Mouse (Mus musculus) forebrain, embryonic 16.5 days (tissue): ENCODE results near the gene Ica1. TPM values are rescaled to one million over a fixed set of nuclear protein-coding genes. Genes with fewer than 3 reads are reported as not detected.

Experiments used
- ATAC-seq: fragments of 200-750 bp; cut with Nextera tagmentation; 2 replicates; pipeline ENCODE4 v1.8.0; 2017; ENCODE audit warnings: mild to moderate bottlenecking, moderate library complexity
- H3K27ac ChIP-seq: fragments of 300-500 bp; sonication (generic); 2 replicates; pipeline ENCODE4 v1.5.1; 2014; ENCODE audit warnings: low read length, control low read depth
- H3K27me3 ChIP-seq: fragments of 300-500 bp; sonication (generic); replicated peaks from 2 replicates; pipeline ENCODE4 v1.6.1; 2014; ENCODE audit warnings: low read length; ENCODE audit not compliant: control insufficient read depth, insufficient read depth
- H3K36me3 ChIP-seq: fragments of 300-500 bp; sonication (generic); 2 replicates; pipeline ENCODE4 v1.6.1; 2014; ENCODE audit not compliant: control insufficient read depth, insufficient read depth
- H3K4me1 ChIP-seq: fragments of 300-500 bp; sonication (generic); replicated peaks from 2 replicates; pipeline ENCODE4 v1.6.1; 2014; ENCODE audit warnings: low read length; ENCODE audit not compliant: control insufficient read depth, insufficient read depth
- H3K4me2 ChIP-seq: fragments of 300-500 bp; sonication (generic); 2 replicates; pipeline ENCODE4 v1.6.1; 2014; ENCODE audit warnings: mild to moderate bottlenecking, low read length, control low read depth
- H3K4me3 ChIP-seq: fragments of 300-500 bp; sonication (generic); replicated peaks from 2 replicates; pipeline ENCODE4 v1.5.1; 2014; ENCODE audit warnings: mild to moderate bottlenecking, low read length, control low read depth
- H3K9ac ChIP-seq: fragments of 300-500 bp; sonication (generic); replicated peaks from 2 replicates; pipeline ENCODE4 v1.6.1; 2014; ENCODE audit warnings: low read depth, low read length, control low read depth
- H3K9me3 ChIP-seq: fragments of 300-500 bp; sonication (generic); 2 replicates; pipeline ENCODE4 v1.6.1; 2016; ENCODE audit warnings: low read length; ENCODE audit not compliant: control insufficient read depth
- WGBS: fragments of 180-500 bp; shearing (Covaris S2); extraction: QIAGEN DNeasy Blood & Tissue Kit; methylation state at CpG from one replicate; pipeline ENCODE4 v1.1.7; 2014; 5-methylcytosine and 5-hydroxymethylcytosine counted together
- polyA plus RNA-seq: library from polyadenylated mRNA; unstranded; fragments of >200 nt; fragmentation: Nextera tagmentation; extraction: Ambion mirVana; gene quantifications from 2 replicates; pipeline ENCODE4 v1.2.1, GENCODE M21; 2015

The Ica1 gene
- polyA plus RNA-seq, 1 experiment from 2014 or later: 55.6 TPM

DNA sequence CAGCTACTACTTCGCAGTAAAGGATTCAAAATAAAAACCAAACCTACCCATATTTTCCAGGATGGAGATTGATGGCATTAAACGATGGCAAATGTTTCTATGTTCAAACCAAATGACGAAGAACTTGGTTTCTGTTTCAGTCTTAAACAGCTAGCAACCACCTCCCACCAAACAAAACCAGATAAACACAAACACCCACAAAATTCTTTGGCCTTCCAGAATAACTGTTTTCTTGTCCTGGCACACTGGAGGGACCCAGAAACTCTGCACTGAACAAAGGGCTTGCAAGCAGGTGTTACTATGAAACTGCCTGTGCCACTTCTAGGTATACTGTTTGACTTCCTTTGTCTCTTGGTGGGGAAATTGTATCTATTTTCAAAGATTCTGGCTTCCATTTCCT lies 43.2 kb downstream of the Ica1 start:
- no peaks in the 10 kb centered on the region for H3K9me3 ChIP-seq
- no peak overlapping the region for H3K27ac ChIP-seq
- H3K27me3 ChIP-seq: no peaks in the 10 kb centered on the region
- peaks cover 4% of the 10 kb centered on the region for H3K4me1 ChIP-seq
- WGBS: 92% methylated on average over 3 of the region's 3 CpGs
- no peak overlapping the region for H3K4me2 ChIP-seq
- no peak overlapping the region for H3K4me3 ChIP-seq
- no peaks in the 10 kb centered on the region for H3K36me3 ChIP-seq
- no peak overlapping the region for H3K9ac ChIP-seq
- no peak for ATAC-seq

GRCm38 (mm10) chr6:8732492-8732891 lies 45.8 kb downstream of the Ica1 start:
- Histone ChIP-seq H3K4me1 (peaks cover 4% of the 10 kb centered on the region), H3K4me3 (no peak overlapping the region), H3K9me3 (no peaks in the 10 kb centered on the region; the same call in 1 of the 2 replicates), H3K27me3 (no peaks in the 10 kb centered on the region), H3K4me2 (no peak overlapping the region), H3K36me3 (no peaks in the 10 kb centered on the region), H3K9ac (no peak overlapping the region), H3K27ac (no peak overlapping the region)
- ATAC-seq: no peak
- WGBS: 76% methylated on average over 5 of the region's 5 CpGs

DNA sequence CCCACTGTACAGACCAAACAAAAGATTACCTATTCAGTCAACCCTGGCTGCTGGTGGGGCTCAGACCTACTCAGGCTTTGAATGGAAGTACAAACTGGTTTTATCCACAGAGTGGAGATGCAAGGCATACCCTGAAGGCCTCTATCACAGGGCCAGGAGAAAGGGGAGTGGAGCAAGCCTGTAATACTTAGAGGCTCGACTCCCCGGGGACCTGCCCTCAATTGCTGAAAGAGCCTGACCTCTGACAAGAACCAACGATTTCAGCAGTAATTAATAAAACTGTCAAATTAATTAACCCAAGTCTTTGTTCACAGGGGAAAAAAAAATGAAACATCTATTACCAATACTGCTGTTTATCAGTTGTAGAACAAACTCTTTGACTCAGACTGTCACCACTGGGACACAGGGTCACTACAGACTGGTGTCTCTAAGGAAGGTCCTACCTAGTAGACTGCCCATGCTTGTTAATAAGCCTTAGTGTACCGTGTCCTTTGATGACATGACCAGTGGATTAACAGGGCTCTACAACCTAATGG lies 46.6 kb downstream of the Ica1 start:
- no peaks in the 10 kb centered on the region for H3K36me3 ChIP-seq
- ATAC-seq: no peak
- H3K9me3 ChIP-seq: no peaks in the 10 kb centered on the region; the same call in 1 of the 2 replicates
- no peak overlapping the region for H3K4me3 ChIP-seq
- WGBS: 17% methylated on average over 4 of the region's 4 CpGs
- no peak overlapping the region for H3K27ac ChIP-seq
- peaks cover 4% of the 10 kb centered on the region for H3K4me1 ChIP-seq
- H3K4me2 ChIP-seq: no peak overlapping the region
- H3K9ac ChIP-seq: no peak overlapping the region
- H3K27me3 ChIP-seq: no peaks in the 10 kb centered on the region

DNA sequence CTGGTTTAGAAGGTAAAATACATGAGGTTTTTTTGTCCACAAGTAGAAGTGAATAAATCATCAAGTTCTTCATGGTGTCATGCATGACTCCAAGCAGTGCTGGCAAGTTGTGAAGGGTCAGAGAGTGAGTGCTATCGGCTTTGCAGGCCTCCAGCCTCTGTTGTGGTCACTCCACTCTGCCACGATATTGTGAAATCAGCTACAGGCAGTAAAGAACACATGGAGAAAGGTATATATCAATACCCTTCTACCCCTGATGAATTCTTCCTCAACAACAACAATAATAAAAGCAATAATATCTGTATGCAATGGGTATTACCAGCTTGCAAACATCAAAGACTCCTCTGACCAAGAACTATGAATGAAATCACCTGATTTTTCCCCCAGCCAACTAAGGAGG lies 47.9 kb downstream of the Ica1 start:
- WGBS: 100% methylated on average over 2 of the region's 2 CpGs
- no peak overlapping the region for H3K4me2 ChIP-seq
- no peak for ATAC-seq
- H3K27ac ChIP-seq: no peak overlapping the region
- H3K4me3 ChIP-seq: no peak overlapping the region
- no peaks in the 10 kb centered on the region; the same call in 1 of the 2 replicates for H3K9me3 ChIP-seq
- no peaks in the 10 kb centered on the region for H3K36me3 ChIP-seq
- no peaks in the 10 kb centered on the region for H3K4me1 ChIP-seq
- no peak overlapping the region for H3K9ac ChIP-seq
- no peaks in the 10 kb centered on the region for H3K27me3 ChIP-seq

GRCm38 (mm10) chr6:8727806-8728205 lies 50.5 kb downstream of the Ica1 start:
- Histone ChIP-seq H3K4me3 (no peak overlapping the region), H3K36me3 (no peaks in the 10 kb centered on the region), H3K9me3 (no peaks in the 10 kb centered on the region; the same call in 1 of the 2 replicates), H3K4me2 (no peak overlapping the region), H3K27ac (no peak overlapping the region), H3K9ac (no peak overlapping the region), H3K27me3 (no peaks in the 10 kb centered on the region), H3K4me1 (no peaks in the 10 kb centered on the region)
- no peak for ATAC-seq
- WGBS: 88% methylated on average over 8 of the region's 8 CpGs

- WGBS: 78% methylated on average over 1 of the region's 1 CpGs
These were observed 52.7 kb downstream of the Ica1 start for GRCm38 (mm10) chr6:8725610-8726009.

DNA sequence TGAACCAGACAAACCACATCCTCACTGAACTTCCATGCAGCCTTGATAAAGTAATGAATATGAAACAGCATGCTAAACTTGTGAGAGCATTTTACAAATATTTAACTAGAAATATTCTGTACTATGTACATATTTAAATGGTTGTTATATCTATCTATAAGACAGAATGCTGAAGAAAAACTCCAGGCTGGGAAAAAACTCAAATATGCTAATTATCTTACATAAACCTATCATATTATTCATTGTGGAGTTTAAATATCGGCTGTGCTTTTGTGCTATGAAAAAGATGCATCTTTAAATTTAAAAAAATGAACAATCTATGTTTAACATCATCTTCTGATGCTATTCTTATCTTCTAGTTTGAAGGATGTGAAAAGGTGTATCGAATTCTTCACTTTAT lies 58.6 kb downstream of the Ica1 start:
- H3K27ac ChIP-seq: no peak overlapping the region
- no peaks in the 10 kb centered on the region for H3K9me3 ChIP-seq
- no peaks in the 10 kb centered on the region for H3K36me3 ChIP-seq
- no peaks in the 10 kb centered on the region for H3K4me1 ChIP-seq
- H3K4me2 ChIP-seq: no peak overlapping the region
- H3K9ac ChIP-seq: no peak overlapping the region
- 91% methylated on average over 2 of the region's 2 CpGs for WGBS
- no peaks in the 10 kb centered on the region for H3K27me3 ChIP-seq
- H3K4me3 ChIP-seq: no peak overlapping the region
- no peak for ATAC-seq

More at GRCm38 (mm10) chr6:8725610-8726009, 52.7 kb downstream of the Ica1 start:
- no peak overlapping the region for H3K4me3 ChIP-seq
- H3K36me3 ChIP-seq: no peaks in the 10 kb centered on the region
- no peaks in the 10 kb centered on the region for H3K27me3 ChIP-seq
- no peak overlapping the region for H3K4me2 ChIP-seq
- no peak overlapping the region for H3K9ac ChIP-seq
- H3K27ac ChIP-seq: no peak overlapping the region
- no peaks in the 10 kb centered on the region for H3K4me1 ChIP-seq
- ATAC-seq: peak; percentile 55; the same call in 1 of the 2 replicates
- H3K9me3 ChIP-seq: no peaks in the 10 kb centered on the region; the same call in 1 of the 2 replicates

DNA sequence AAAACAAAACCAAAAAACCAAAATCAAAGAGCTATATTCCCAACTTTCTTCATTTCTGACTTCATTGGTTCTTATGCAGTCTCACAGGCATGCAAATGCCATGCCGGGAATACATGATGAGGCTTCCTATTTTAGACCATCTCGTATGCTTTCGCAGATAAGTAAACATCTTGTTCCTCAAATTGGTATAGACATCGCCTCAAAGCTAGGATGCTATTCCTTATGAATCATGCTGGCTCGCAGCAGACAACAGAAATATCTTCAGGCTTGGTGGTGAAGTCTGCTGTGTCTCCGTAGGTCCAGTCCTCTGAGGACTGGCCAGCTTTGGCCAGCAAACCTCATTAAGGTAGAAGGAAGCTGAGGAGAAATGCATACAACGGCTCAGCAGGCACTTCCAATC lies 60.3 kb downstream of the Ica1 start:
- Histone ChIP-seq H3K27me3 (no peaks in the 10 kb centered on the region), H3K4me1 (no peaks in the 10 kb centered on the region), H3K36me3 (no peaks in the 10 kb centered on the region), H3K9ac (no peak overlapping the region), H3K4me2 (no peak overlapping the region), H3K27ac (no peak overlapping the region), H3K4me3 (no peak overlapping the region), H3K9me3 (no peaks in the 10 kb centered on the region)
- ATAC-seq: no peak
- WGBS: 90% methylated on average over 7 of the region's 7 CpGs

DNA sequence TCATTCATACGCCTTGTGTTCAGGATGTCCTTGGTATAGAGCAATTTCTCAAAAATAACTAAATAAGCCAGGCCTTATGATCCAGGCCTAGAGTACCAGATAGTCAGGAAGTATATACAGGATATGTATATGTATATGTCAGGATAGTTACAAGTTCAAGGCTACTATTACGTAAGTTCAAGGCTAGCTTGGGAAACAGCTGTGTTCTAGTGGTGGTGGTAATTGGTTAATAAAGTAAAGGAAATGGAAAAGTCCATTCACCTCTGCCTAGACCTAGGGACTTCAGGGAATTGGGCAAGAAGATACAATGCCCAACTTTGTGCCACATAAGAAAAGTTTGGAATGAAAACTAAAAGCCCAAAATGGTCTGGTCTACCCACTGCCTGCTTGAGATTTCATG lies 61.7 kb downstream of the Ica1 start:
- Histone ChIP-seq H3K4me1 (no peaks in the 10 kb centered on the region), H3K36me3 (no peaks in the 10 kb centered on the region), H3K4me3 (no peak overlapping the region), H3K27me3 (no peaks in the 10 kb centered on the region), H3K9me3 (no peaks in the 10 kb centered on the region), H3K9ac (no peak overlapping the region), H3K4me2 (no peak overlapping the region), H3K27ac (no peak overlapping the region)
- 95% methylated on average over 2 of the region's 2 CpGs for WGBS
- ATAC-seq: no peak

- no peak overlapping the region for H3K4me3 ChIP-seq
- H3K4me1 ChIP-seq: no peaks in the 10 kb centered on the region
- H3K36me3 ChIP-seq: no peaks in the 10 kb centered on the region
- no peak overlapping the region for H3K4me2 ChIP-seq
- H3K27ac ChIP-seq: no peak overlapping the region
- H3K9ac ChIP-seq: no peak overlapping the region
- H3K9me3 ChIP-seq: no peaks in the 10 kb centered on the region
- WGBS: 88% methylated on average over 5 of the region's 5 CpGs
- H3K27me3 ChIP-seq: no peaks in the 10 kb centered on the region
- ATAC-seq: no peak
These were observed 67.0 kb downstream of the Ica1 start for GRCm38 (mm10) chr6:8711246-8711645.
